Comparison of ENCODE assay signal across 8 mouse cellular contexts in genomic region chr7:101321218-101321827, GRCm38 (mm10). TPM values are rescaled to one million over a fixed set of nuclear protein-coding genes. Genes with fewer than 3 reads are reported as not detected.
DNase-seq lines count a peak whose midpoint lies in the region; ATAC-seq and TF ChIP-seq lines count a peak whose summit lies in the region.

No protein-coding gene starts in this region.

- no peaks in the 10 kb centered on the region for H3K9me3 ChIP-seq in forebrain, embryonic 10.5 days
- no peaks in the 10 kb centered on the region for H3K9me3 ChIP-seq in intestine, postnatal 0 days (ENCODE audit: control insufficient read depth)
- H3K9me3 ChIP-seq in liver, postnatal 0 days (ENCODE audit: low read length), result no peaks in the 10 kb centered on the region
- H3K9me3 ChIP-seq in neural tube, embryonic 15.5 days (replicated peaks), result no peaks in the 10 kb centered on the region

- H3K4me2 ChIP-seq in intestine, postnatal 0 days (replicated peaks; ENCODE audit: low read depth), result peak overlapping the region; percentile 90
- H3K4me2 ChIP-seq in liver, postnatal 0 days (ENCODE audit: low read depth, low read length), result peak overlapping the region; percentile 92
- peak overlapping the region; percentile 96 for H3K4me2 ChIP-seq in neural tube, embryonic 15.5 days

- TF ChIP-seq CTCF in intestine, postnatal 0 days (IDR thresholded peaks at IDR 0.05; ENCODE audit: low read depth), result 0 out of 2 replicates have a peak, but pooled peaks have one; percentile 14
- no peak for TF ChIP-seq CTCF in liver, postnatal 0 days (IDR thresholded peaks at IDR 0.05; ENCODE audit: low read depth)

- WGBS in forebrain, embryonic 10.5 days, result 4% methylated on average over 45 of the region's 61 CpGs
- WGBS in intestine, postnatal 0 days, result 4% methylated on average over 41 of the region's 61 CpGs
- WGBS in liver, postnatal 0 days (ENCODE audit: insufficient replicate concordance), result 2% methylated on average over 42 of the region's 61 CpGs
- WGBS in neural tube, embryonic 15.5 days, result under 1% methylated on average over 42 of the region's 61 CpGs

- peaks cover 37% of the 10 kb centered on the region for H3K4me1 ChIP-seq in forebrain, embryonic 10.5 days
- H3K4me1 ChIP-seq in intestine, postnatal 0 days (replicated peaks; ENCODE audit: control insufficient read depth, insufficient read depth, low read length), result peaks cover 11% of the 10 kb centered on the region; the same call in 1 of the 2 replicates
- H3K4me1 ChIP-seq in liver, postnatal 0 days (ENCODE audit: insufficient read depth), result peaks cover 63% of the 10 kb centered on the region
- peaks cover 26% of the 10 kb centered on the region for H3K4me1 ChIP-seq in neural tube, embryonic 15.5 days

- H3K4me3 ChIP-seq in forebrain, embryonic 10.5 days, result peak overlapping the region; percentile 82
- peak overlapping the region; percentile 86 for H3K4me3 ChIP-seq in intestine, postnatal 0 days (ENCODE audit: low read depth, low read length)
- H3K4me3 ChIP-seq in liver, postnatal 0 days (ENCODE audit: low read depth, low read length), result peak overlapping the region; percentile 88
- H3K4me3 ChIP-seq in neural tube, embryonic 15.5 days (replicated peaks), result peak overlapping the region; percentile 77

- peaks cover 79% of the 10 kb centered on the region for H3K27me3 ChIP-seq in forebrain, embryonic 10.5 days (ENCODE audit: poor library complexity, severe bottlenecking)
- no peaks in the 10 kb centered on the region for H3K27me3 ChIP-seq in intestine, postnatal 0 days (replicated peaks; ENCODE audit: control insufficient read depth, insufficient read depth, low read length)
- H3K27me3 ChIP-seq in liver, postnatal 0 days (ENCODE audit: insufficient read depth, low read length), result no peaks in the 10 kb centered on the region
- H3K27me3 ChIP-seq in neural tube, embryonic 15.5 days (replicated peaks), result peaks cover 22% of the 10 kb centered on the region

- H3K27ac ChIP-seq in forebrain, embryonic 10.5 days, result peak overlapping the region; percentile 83
- peak overlapping the region; percentile 93 for H3K27ac ChIP-seq in intestine, postnatal 0 days (ENCODE audit: low read depth, low read length)
- H3K27ac ChIP-seq in liver, postnatal 0 days (ENCODE audit: low read depth), result peak overlapping the region; percentile 98
- H3K27ac ChIP-seq in neural tube, embryonic 15.5 days (replicated peaks), result no peak overlapping the region

- H3K36me3 ChIP-seq in forebrain, embryonic 10.5 days (replicated peaks), result no peaks in the 10 kb centered on the region
- H3K36me3 ChIP-seq in intestine, postnatal 0 days (ENCODE audit: control insufficient read depth, insufficient read depth), result peaks cover 5% of the 10 kb centered on the region; the same call in 1 of the 2 replicates
- H3K36me3 ChIP-seq in liver, postnatal 0 days (replicated peaks; ENCODE audit: insufficient read depth, low read length), result peaks cover 6% of the 10 kb centered on the region; the same call in 1 of the 2 replicates
- H3K36me3 ChIP-seq in neural tube, embryonic 15.5 days, result no peaks in the 10 kb centered on the region

- no peak for TF ChIP-seq EP300 in liver, postnatal 0 days (IDR thresholded peaks at IDR 0.05; ENCODE audit: low read depth)

- no peak for DNase-seq in frontal cortex, postnatal 25 days (ENCODE audit: low spot score in 2 of 2)
- peak; percentile 35 for DNase-seq in adrenal gland, postnatal 25 days
- peak; percentile 46 for DNase-seq in forebrain, embryonic 10.5 days (ENCODE audit: extremely low spot score, low spot score)
- peak; percentile 62 for DNase-seq in liver, postnatal 0 days
- DNase-seq in urinary bladder, postnatal 14 days (ENCODE audit: low spot score), result peak; percentile 78

- 0 out of 2 replicates have a peak, but pooled peaks have one; percentile 11 for ATAC-seq in frontal cortex, adult (ENCODE audit: low TSS enrichment)
- peak; percentile 54 for ATAC-seq in intestine, postnatal 0 days
- 0 out of 2 replicates have a peak, but pooled peaks have one; percentile 0 for ATAC-seq in liver, postnatal 0 days
- peak; percentile 73 for ATAC-seq in neural tube, embryonic 15.5 days (ENCODE audit: low FRiP score)

- H3K9ac ChIP-seq in intestine, postnatal 0 days (ENCODE audit: low read depth, low read length), result peak overlapping the region; percentile 83
- peak overlapping the region; percentile 80 for H3K9ac ChIP-seq in liver, postnatal 0 days (replicated peaks)
- peak overlapping the region; percentile 67 for H3K9ac ChIP-seq in neural tube, embryonic 15.5 days (replicated peaks)

RNA-seq across cellular contexts. Expression of gene Stard10, which starts 4.4 kb away (rescaled TPM):
- total RNA-seq in adrenal gland, postnatal 25 days (2021), result 19.8 and 24.9 TPM in 2 replicates
- 9.1 and 9.6 TPM in 2 replicates for polyA plus RNA-seq in forebrain, embryonic 10.5 days (2016; fragmentation: Nextera tagmentation; extraction: Ambion mirVana)
- 63.7 and 71.7 TPM in 2 replicates for polyA plus RNA-seq in intestine, postnatal 0 days (2015; fragmentation: Nextera tagmentation; extraction: Ambion mirVana)
- polyA plus RNA-seq in liver, postnatal 0 days (2015; fragmentation: Nextera tagmentation; extraction: Ambion mirVana), result 361 and 384 TPM in 2 replicates
- polyA plus RNA-seq in neural tube, embryonic 15.5 days (2015; fragmentation: Nextera tagmentation; extraction: Ambion mirVana), result 12.8 and 25.3 TPM in 2 replicates

RNA-seq across cellular contexts. Expression of gene Atg16l2, which starts 19.3 kb away (rescaled TPM):
- 23.5 and 26.7 TPM in 2 replicates for total RNA-seq in adrenal gland, postnatal 25 days (2021)
- 18.4 and 25.9 TPM in 2 replicates for polyA plus RNA-seq in forebrain, embryonic 10.5 days (2016; fragmentation: Nextera tagmentation; extraction: Ambion mirVana)
- polyA plus RNA-seq in intestine, postnatal 0 days (2015; fragmentation: Nextera tagmentation; extraction: Ambion mirVana), result 5.2 and 6.2 TPM in 2 replicates
- 4.9 and 5.3 TPM in 2 replicates for polyA plus RNA-seq in liver, postnatal 0 days (2015; fragmentation: Nextera tagmentation; extraction: Ambion mirVana)
- polyA plus RNA-seq in neural tube, embryonic 15.5 days (2015; fragmentation: Nextera tagmentation; extraction: Ambion mirVana), result 28.3 and 33.1 TPM in 2 replicates

RNA-seq across cellular contexts. Expression of gene Arap1, which starts 26.5 kb away (rescaled TPM):
- total RNA-seq in adrenal gland, postnatal 25 days (2021), result 26.8 and 40.2 TPM in 2 replicates
- 11.7 and 12.9 TPM in 2 replicates for polyA plus RNA-seq in forebrain, embryonic 10.5 days (2016; fragmentation: Nextera tagmentation; extraction: Ambion mirVana)
- 31.2 and 35.3 TPM in 2 replicates for polyA plus RNA-seq in intestine, postnatal 0 days (2015; fragmentation: Nextera tagmentation; extraction: Ambion mirVana)
- 16.0 and 18.1 TPM in 2 replicates for polyA plus RNA-seq in liver, postnatal 0 days (2015; fragmentation: Nextera tagmentation; extraction: Ambion mirVana)
- polyA plus RNA-seq in neural tube, embryonic 15.5 days (2015; fragmentation: Nextera tagmentation; extraction: Ambion mirVana), result 9.7 and 19.9 TPM in 2 replicates

Comparison
In these comparisons a context has a peak if more than half of its experiments do, and no peak if none do; other contexts are left out.
1. ATAC-seq: peak in every context shown above with its lines; median percentile 73 in neural tube, embryonic 15.5 days; 54 in intestine, postnatal 0 days; 11 in frontal cortex, adult; 0 in liver, postnatal 0 days.
2. DNase-seq: peak in adrenal gland, postnatal 25 days (single experiment), forebrain, embryonic 10.5 days (single experiment), liver, postnatal 0 days (single experiment) and urinary bladder, postnatal 14 days (single experiment); none in frontal cortex, postnatal 25 days (0 of 2).
3. Peak in every context shown above with its lines, with median percentiles within 50 percentile points of each other: H3K4me3 ChIP-seq, H3K4me2 ChIP-seq and H3K9ac ChIP-seq.